Mouse (Mus musculus): ENCODE measurements around the gene Atox1. TPM values are rescaled to one million over a fixed set of nuclear protein-coding genes. Genes with fewer than 3 reads are reported as not detected.
A peak's percentile ranks its signal among the peaks of the same experiment; 100 is the strongest.

Atox1 gene
- polyA plus RNA-seq, 1 experiment, result 114 TPM

DNA sequence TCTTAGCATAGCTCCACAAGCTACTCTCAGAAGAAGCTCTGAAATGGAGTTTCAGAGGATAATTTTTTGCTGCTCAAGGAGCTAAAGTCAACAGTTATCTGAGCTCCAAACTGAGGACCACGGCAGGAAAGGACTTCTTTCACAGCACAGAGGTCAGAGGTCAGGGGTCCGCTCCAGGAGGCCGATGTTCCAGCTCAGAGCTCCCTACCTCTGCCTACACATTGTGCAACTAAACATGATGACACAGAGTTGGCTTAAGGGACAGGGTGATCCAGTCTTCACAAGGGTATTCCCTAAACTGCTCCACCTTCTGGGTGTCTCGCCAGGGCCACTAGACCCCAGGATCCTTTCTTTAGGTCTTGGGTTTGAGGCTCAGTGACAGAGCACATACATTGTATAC, 2.5 kb downstream of the Atox1 start:
- no peak overlapping the region for H3K4me3 ChIP-seq (ENCODE audit: insufficient read depth, low read length)
- TF ChIP-seq CTCF (IDR thresholded peaks at IDR 0.05; ENCODE audit: borderline replicate concordance, insufficient read depth, low read length) (no peak), POLR2A (IDR thresholded peaks at IDR 0.05; ENCODE audit: low read depth, low read length) (no peak)
- H3K4me1 ChIP-seq (ENCODE audit: control insufficient read depth, insufficient read depth, low read length), result peaks cover 13% of the 10 kb centered on the region
- no peak overlapping the region for H3K27ac ChIP-seq (ENCODE audit: insufficient read depth, low read length)

DNA sequence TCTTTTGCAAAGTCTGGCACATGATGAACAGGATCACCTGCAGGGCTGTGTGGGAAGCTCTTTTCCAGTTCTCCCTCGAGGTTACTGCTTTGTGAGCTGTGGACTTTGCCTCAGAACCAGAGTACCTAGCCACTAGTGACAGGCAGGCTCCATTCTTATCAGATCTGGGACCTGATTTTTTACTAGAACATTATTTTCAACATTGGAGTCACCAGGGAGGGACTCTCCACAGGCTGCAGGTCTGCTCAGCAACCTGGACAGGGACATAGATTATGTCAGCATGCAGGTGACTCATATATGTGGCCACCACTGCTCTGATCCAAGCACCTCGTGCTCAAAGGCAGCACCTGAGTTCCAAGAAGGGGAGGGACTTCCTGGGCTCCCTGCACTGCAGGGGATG, 5.9 kb downstream of the Atox1 start:
- no peak overlapping the region for H3K4me3 ChIP-seq (ENCODE audit: insufficient read depth, low read length)
- TF ChIP-seq POLR2A (IDR thresholded peaks at IDR 0.05; ENCODE audit: low read depth, low read length) (no peak), CTCF (IDR thresholded peaks at IDR 0.05; ENCODE audit: borderline replicate concordance, insufficient read depth, low read length) (no peak)
- no peak overlapping the region for H3K27ac ChIP-seq (ENCODE audit: insufficient read depth, low read length)
- peaks cover 13% of the 10 kb centered on the region for H3K4me1 ChIP-seq (ENCODE audit: control insufficient read depth, insufficient read depth, low read length)

DNA sequence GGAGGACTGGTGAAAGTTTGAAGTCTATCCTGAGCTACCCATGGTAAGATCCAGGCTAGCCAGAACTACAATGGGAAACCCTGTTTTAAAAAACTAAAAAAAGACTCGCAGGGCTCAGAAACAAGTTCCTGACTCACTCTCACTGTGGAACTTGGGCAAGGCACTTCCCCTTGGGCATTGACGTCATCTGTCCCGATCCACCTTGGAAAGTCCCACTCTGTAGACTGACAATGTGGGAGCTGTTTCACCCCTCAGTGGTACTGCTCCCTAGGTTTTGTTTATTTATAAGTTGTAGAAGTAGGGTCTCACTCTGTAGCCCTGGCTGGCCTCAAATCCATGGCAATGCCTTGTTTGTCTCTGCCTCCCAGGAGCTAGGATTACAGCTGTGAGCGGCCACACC, 7.4 kb downstream of the Atox1 start:
- Histone ChIP-seq H3K4me3 (ENCODE audit: insufficient read depth, low read length) (no peak overlapping the region), H3K4me1 (ENCODE audit: control insufficient read depth, insufficient read depth, low read length) (peaks cover 8% of the 10 kb centered on the region), H3K27ac (ENCODE audit: insufficient read depth, low read length) (no peak overlapping the region)
- TF ChIP-seq POLR2A (IDR thresholded peaks at IDR 0.05; ENCODE audit: low read depth, low read length) (no peak), CTCF (IDR thresholded peaks at IDR 0.05; ENCODE audit: borderline replicate concordance, insufficient read depth, low read length) (no peak)

DNA sequence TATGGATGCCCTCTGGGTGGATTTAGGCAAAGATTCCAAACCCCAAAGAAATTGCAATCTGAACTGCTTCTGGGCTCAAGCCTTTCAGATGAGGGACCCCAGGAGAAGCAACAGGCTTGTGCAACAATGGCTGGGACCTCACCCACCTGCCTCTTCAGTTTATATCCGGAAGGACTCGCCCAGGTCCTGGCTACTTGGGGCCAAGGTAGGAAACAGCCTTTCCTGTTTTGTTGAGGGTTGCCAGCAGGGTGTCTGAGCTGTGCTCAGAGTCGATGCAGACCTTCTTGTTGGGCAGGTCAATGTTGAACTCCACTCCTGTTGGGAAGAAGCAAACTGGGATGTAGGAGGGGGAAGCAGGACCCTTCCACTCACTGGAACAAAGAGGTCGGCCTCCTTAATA, 10.7 kb downstream of the Atox1 start:
- peaks cover 6% of the 10 kb centered on the region; the same call in 1 of the 2 replicates for H3K4me1 ChIP-seq (ENCODE audit: control insufficient read depth, insufficient read depth, low read length)
- TF ChIP-seq POLR2A (IDR thresholded peaks at IDR 0.05; ENCODE audit: low read depth, low read length) (no peak), CTCF (IDR thresholded peaks at IDR 0.05; ENCODE audit: borderline replicate concordance, insufficient read depth, low read length) (no peak)
- no peak overlapping the region for H3K4me3 ChIP-seq (ENCODE audit: insufficient read depth, low read length)
- H3K27ac ChIP-seq (ENCODE audit: insufficient read depth, low read length), result no peak overlapping the region

DNA sequence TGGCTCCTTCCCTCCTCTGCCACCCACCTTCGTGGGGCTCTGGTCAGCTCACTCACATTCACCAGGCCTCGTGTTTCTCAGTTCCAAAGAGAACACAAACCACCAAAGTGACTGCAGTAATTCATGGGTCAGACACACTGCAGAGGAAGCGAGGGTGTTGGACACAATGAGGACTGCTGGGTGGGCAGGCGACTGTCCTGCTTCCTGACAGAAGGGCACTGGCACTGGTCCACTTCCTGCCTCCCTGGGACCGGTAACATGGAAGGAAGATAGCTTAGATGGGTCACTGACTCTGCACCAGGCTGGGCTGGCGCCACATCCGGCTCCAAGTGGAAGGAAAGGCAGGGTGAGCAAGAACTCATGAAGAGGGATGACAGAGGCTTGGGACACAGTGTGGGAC, 11.5 kb downstream of the Atox1 start:
- no peak overlapping the region for H3K4me3 ChIP-seq (ENCODE audit: insufficient read depth, low read length)
- H3K27ac ChIP-seq (ENCODE audit: insufficient read depth, low read length), result no peak overlapping the region
- H3K4me1 ChIP-seq (ENCODE audit: control insufficient read depth, insufficient read depth, low read length), result peaks cover 11% of the 10 kb centered on the region; the same call in 1 of the 2 replicates
- TF ChIP-seq CTCF (IDR thresholded peaks at IDR 0.05; ENCODE audit: borderline replicate concordance, insufficient read depth, low read length) (no peak), POLR2A (IDR thresholded peaks at IDR 0.05; ENCODE audit: low read depth, low read length) (no peak)

DNA sequence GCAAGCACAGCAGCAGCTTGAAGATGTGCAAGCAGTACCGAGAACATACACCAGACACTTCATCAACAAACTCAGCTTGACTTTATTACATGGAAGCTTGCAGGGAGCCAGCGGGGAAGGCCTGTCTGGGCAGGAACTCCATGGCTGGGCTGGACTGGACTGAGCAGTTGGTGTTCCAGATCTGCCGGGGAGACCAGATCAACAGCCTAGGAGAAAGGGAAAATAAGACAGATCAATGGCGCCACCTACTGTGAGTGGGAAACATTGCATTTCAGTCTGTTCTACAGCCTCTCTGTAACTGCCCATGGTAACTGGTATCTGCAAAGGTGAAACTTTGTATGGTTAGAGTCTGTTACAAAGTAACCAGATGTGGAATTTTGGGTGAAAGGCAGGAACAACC, 14.5 kb downstream of the Atox1 start:
- no peak for TF ChIP-seq POLR2A (IDR thresholded peaks at IDR 0.05; ENCODE audit: low read depth, low read length)
- 0 out of 2 replicates have a peak, but pooled peaks have one; percentile 26 for TF ChIP-seq CTCF (IDR thresholded peaks at IDR 0.05; ENCODE audit: borderline replicate concordance, insufficient read depth, low read length)

DNA sequence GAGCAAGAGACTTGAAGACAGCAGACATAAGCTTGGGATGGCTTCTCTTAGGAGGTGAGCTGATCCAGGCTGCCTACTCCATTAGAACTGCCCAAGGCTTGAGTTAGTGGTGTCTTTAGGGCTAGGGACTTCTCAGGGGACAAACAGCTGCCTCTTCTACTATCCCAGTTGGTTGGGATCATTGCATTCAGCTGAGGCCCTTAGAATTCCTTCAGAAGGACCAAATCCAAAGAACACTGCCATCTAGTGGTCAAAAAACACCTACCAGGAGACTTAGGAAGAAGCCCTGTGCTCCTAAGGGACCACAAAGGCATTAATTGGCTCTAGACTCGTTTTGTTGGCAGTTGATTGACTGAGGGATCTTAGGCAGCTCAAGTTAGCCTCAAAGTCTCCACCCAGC, 16.3 kb downstream of the Atox1 start:
- Histone ChIP-seq H3K4me1 (ENCODE audit: control insufficient read depth, insufficient read depth, low read length) (peaks cover 11% of the 10 kb centered on the region; the same call in 1 of the 2 replicates), H3K4me3 (ENCODE audit: insufficient read depth, low read length) (no peak overlapping the region), H3K27ac (ENCODE audit: insufficient read depth, low read length) (peak overlapping the region; percentile 66)
- TF ChIP-seq CTCF (IDR thresholded peaks at IDR 0.05; ENCODE audit: borderline replicate concordance, insufficient read depth, low read length) (no peak), POLR2A (IDR thresholded peaks at IDR 0.05; ENCODE audit: low read depth, low read length) (no peak)

More for the DNA sequence above, 14.5 kb downstream of the Atox1 start:
- Histone ChIP-seq H3K27ac (ENCODE audit: insufficient read depth, low read length) (peak overlapping the region; percentile 66), H3K4me1 (ENCODE audit: control insufficient read depth, insufficient read depth, low read length) (peaks cover 11% of the 10 kb centered on the region; the same call in 1 of the 2 replicates), H3K4me3 (ENCODE audit: insufficient read depth, low read length) (no peak overlapping the region)

DNA sequence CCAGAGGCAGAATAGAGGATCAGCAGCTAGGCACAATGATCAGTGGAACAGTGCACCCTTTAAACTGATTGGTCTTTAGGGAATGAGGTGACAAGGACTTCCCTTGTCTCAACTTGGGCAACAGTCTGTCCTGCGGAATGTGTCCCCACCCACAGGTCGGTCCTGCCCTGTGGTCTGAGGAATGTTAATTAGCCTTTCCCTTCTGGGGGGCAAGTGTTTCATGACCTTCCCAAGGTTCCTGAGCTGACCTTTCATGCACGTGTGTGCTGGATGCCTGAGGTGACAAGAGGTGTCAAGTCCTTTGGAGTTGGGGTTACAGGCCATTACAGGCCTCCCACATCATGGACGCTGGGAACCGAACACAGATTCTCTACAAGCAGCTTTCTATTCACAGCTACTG, 21.3 kb downstream of the Atox1 start:
- Histone ChIP-seq H3K4me3 (ENCODE audit: insufficient read depth, low read length) (no peak overlapping the region), H3K4me1 (ENCODE audit: control insufficient read depth, insufficient read depth, low read length) (0 out of 2 replicates have a peak, but pooled peaks cover 2% of the 10 kb centered on the region), H3K27ac (ENCODE audit: insufficient read depth, low read length) (no peak overlapping the region)
- no peak for TF ChIP-seq CTCF (IDR thresholded peaks at IDR 0.05; ENCODE audit: borderline replicate concordance, insufficient read depth, low read length)
- TF ChIP-seq POLR2A (IDR thresholded peaks at IDR 0.05; ENCODE audit: low read depth, low read length), result no peak

DNA sequence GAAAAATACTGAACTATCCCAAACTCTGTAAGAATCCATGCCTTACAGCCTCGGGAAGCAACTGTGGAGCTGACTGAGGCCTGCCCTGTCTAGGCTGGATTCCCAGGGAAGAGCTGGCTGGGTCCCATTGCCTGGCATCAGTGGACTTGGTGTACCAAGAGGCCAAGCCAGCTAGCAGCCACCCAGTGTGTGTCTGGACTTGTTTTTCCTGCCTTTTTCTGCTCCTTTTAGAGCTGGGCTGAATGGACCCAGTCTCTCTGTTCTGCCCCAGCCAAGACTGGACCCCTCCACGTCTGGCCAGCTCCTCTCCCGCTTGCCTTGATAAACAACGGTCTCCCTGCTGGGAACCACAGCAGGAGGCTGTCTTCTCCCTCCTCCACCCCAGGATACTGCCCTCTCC, 23.0 kb downstream of the Atox1 start:
- Histone ChIP-seq H3K4me1 (ENCODE audit: control insufficient read depth, insufficient read depth, low read length) (no peaks in the 10 kb centered on the region; the same call in 1 of the 2 replicates), H3K27ac (ENCODE audit: insufficient read depth, low read length) (no peak overlapping the region), H3K4me3 (ENCODE audit: insufficient read depth, low read length) (no peak overlapping the region)
- TF ChIP-seq CTCF (IDR thresholded peaks at IDR 0.05; ENCODE audit: borderline replicate concordance, insufficient read depth, low read length) (no peak), POLR2A (IDR thresholded peaks at IDR 0.05; ENCODE audit: low read depth, low read length) (no peak)

DNA sequence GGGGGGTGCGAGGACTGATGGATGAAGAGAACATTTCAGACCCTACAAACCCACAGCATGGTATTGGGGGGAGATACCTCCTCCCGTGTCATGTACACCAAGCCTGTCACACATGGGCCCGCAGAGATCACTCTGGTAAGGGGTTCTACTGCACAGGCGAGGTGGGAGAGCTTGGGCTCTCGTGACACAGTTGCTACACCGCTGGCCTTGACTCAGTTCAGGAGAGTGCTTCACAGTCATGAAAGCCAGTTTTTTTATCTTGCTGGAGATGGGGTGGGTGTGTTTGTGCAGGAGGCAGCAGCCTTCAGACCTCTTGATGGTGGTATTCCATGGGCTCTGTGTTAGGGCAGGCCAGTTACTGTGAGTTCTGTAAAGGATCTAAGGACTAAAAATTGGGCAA, 24.9 kb downstream of the Atox1 start:
- Histone ChIP-seq H3K4me3 (ENCODE audit: insufficient read depth, low read length) (no peak overlapping the region), H3K4me1 (ENCODE audit: control insufficient read depth, insufficient read depth, low read length) (no peaks in the 10 kb centered on the region; the same call in 1 of the 2 replicates), H3K27ac (ENCODE audit: insufficient read depth, low read length) (no peak overlapping the region)
- TF ChIP-seq CTCF (IDR thresholded peaks at IDR 0.05; ENCODE audit: borderline replicate concordance, insufficient read depth, low read length) (no peak), POLR2A (IDR thresholded peaks at IDR 0.05; ENCODE audit: low read depth, low read length) (no peak)

DNA sequence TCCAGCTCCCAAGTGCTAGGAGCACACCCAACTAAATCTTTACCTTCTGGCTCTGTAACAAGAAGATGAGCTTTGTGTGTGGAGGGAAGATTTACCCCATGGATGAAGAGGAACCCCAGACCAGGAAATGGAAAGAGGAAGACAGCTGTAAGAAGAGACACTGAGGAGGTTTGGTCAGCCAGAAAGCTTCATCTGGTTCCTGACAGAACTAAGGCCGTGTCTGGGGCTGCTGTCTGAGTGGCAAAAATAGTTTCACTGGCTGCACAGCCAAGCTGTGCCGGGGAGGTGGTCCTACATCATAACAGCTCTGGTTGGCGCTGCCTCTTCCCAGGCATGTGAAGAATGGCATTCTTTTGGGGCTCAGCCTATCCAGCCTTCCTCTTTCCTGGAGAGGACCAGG, 28.1 kb downstream of the Atox1 start:
- TF ChIP-seq CTCF (IDR thresholded peaks at IDR 0.05; ENCODE audit: borderline replicate concordance, insufficient read depth, low read length), result no peak
- peak; percentile 39; the same call in 1 of the 2 replicates for TF ChIP-seq POLR2A (IDR thresholded peaks at IDR 0.05; ENCODE audit: low read depth, low read length)
- Histone ChIP-seq H3K4me3 (ENCODE audit: insufficient read depth, low read length) (no peak overlapping the region), H3K27ac (ENCODE audit: insufficient read depth, low read length) (peak overlapping the region; percentile 85), H3K4me1 (ENCODE audit: control insufficient read depth, insufficient read depth, low read length) (peaks cover 3% of the 10 kb centered on the region)

Data from embryonic fibroblast, embryonic 13.5 days (primary cell).